Mouse (Mus musculus) mammary gland, adult 2 months (tissue): Measurements from ENCODE around the gene Fam205a3. TPM values are rescaled to one million over a fixed set of nuclear protein-coding genes. Genes with fewer than 3 reads are reported as not detected.

Experiments
- polyA plus RNA-seq: library from polyadenylated mRNA; depleted of rRNA; stranded (reverse); fragments of >200 nt; gene quantifications from 2 replicates; pipeline ENCODE4 v1.2.3, GENCODE M21; 2012; ENCODE audit warnings: low replicate concordance; rRNA removed

Fam205a3 gene
- polyA plus RNA-seq = not detected in 2 replicates

DNA sequence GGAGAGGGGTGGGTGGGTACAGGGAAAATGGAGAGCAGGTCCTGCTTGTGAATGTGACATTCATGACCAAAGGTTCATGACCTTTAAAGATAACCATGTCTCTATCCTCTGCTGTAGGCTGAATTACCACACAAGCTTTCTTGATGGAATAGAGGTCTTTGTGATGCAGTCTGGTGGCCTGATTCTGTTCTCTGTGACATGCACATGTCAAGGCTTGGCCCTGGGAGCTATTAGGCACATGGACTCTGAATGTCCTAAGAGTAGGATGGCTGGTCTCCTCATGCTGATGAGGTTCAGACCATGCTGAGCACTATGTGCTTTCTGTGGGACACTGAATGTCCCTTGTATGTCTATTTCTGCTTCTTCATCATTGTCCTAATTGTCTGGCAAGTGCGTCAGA is at the start of gene Fam205a3:
TSS of gene Fam205a3 (plus strand) at position 301 of the 400 bp plus-strand sequence.

DNA sequence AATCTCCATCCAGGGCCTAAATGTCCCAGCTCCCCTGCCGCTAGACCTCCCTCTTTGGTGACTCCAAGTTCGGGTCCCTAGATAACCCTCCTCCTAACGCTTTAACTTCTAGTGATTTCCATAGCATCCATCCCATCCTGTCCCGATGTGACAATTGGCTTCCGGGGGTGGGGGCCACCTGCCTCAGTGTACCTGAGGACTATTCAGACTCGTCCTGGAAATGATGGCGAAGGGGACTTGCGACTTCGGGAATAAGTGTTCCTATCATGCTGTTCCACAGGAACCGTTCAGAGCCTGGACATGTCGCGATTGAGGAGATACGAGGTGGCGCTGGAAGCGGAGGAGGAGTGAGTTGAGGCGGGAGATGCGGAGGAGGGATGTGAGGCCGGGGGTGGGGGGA is 24.2 kb upstream of the Fam205a3 start, which contains the start of gene Gm21953:
TSS of gene Gm21953 (plus strand) at position 301 of the 400 bp plus-strand sequence.

Other genes with a start within 250 kb of the Fam205a3 start
- gene Gm3893, start 227.1 kb upstream of the Fam205a3 start, polyA plus RNA-seq = not detected in 2 replicates
- gene Gm13304, start 203.5 kb upstream of the Fam205a3 start, polyA plus RNA-seq = not detected in 2 replicates
- 12.2 TPM in 1 of 2 replicates, not detected in the other for gene Gm13306, start 164.9 kb upstream of the Fam205a3 start, polyA plus RNA-seq
- gene Gm13305, start 149.7 kb upstream of the Fam205a3 start, polyA plus RNA-seq = 0.80 TPM in 1 of 2 replicates, not detected in the other
- gene Gm10600, start 77.7 kb upstream of the Fam205a3 start, polyA plus RNA-seq = not detected in 2 replicates
- 2.5 TPM in 1 of 2 replicates, not detected in the other for gene Ccl21b, start 62.6 kb upstream of the Fam205a3 start, polyA plus RNA-seq
- gene Gm21953, start 24.1 kb upstream of the Fam205a3 start, polyA plus RNA-seq = not detected in 2 replicates
- not detected in 2 replicates for gene Gm21586, start 121.0 kb downstream of the Fam205a3 start, polyA plus RNA-seq
- gene Gm2163, start 148.4 kb downstream of the Fam205a3 start, polyA plus RNA-seq = 0.06 and 0.14 TPM in 2 replicates
- not detected in 2 replicates for gene Fam205a2, start 209.8 kb downstream of the Fam205a3 start, polyA plus RNA-seq